Mouse (Mus musculus) stomach, embryonic 15.5 days (tissue): ENCODE measurements around the gene Btc. TPM values are rescaled to one million over a fixed set of nuclear protein-coding genes. Genes with fewer than 3 reads are reported as not detected.

ENCODE experiments used
- ATAC-seq: fragments of 200-750 bp; cut with Nextera tagmentation; 2 replicates; pipeline ENCODE4 v1.8.0; 2017; ENCODE audit warnings: low read depth, moderate number of reproducible peaks, moderate TSS enrichment; ENCODE audit not compliant: insufficient read depth, low FRiP score
- H3K27ac ChIP-seq: fragments of 300-500 bp; sonication (generic); 2 replicates; pipeline ENCODE4 v1.5.1; 2015; ENCODE audit warnings: mild to moderate bottlenecking, inconsistent platforms
- H3K27me3 ChIP-seq: fragments of 300-500 bp; sonication (generic); replicated peaks from 2 replicates; pipeline ENCODE4 v1.6.1; 2015; ENCODE audit warnings: inconsistent platforms
- H3K36me3 ChIP-seq: fragments of 300-500 bp; sonication (generic); 2 replicates; pipeline ENCODE4 v1.6.1; 2015; ENCODE audit warnings: inconsistent platforms
- H3K4me1 ChIP-seq: fragments of 300-500 bp; sonication (generic); 2 replicates; pipeline ENCODE4 v1.6.1; 2015; ENCODE audit warnings: inconsistent platforms
- H3K4me2 ChIP-seq: fragments of 300-500 bp; sonication (generic); 2 replicates; pipeline ENCODE4 v1.6.1; 2015; ENCODE audit warnings: mild to moderate bottlenecking, inconsistent platforms
- H3K4me3 ChIP-seq: fragments of 300-500 bp; sonication (generic); replicated peaks from 2 replicates; pipeline ENCODE4 v1.5.1; 2015; ENCODE audit warnings: inconsistent platforms
- H3K9ac ChIP-seq: fragments of 300-500 bp; sonication (generic); 2 replicates; pipeline ENCODE4 v1.6.1; 2015; ENCODE audit warnings: inconsistent platforms
- H3K9me3 ChIP-seq: fragments of 300-500 bp; sonication (generic); 2 replicates; pipeline ENCODE4 v1.6.1; 2016; ENCODE audit warnings: inconsistent platforms
- WGBS: fragments of 180-500 bp; shearing (Covaris S2); methylation state at CpG from one replicate; pipeline ENCODE4 v1.1.7; 2015; 5-methylcytosine and 5-hydroxymethylcytosine counted together
- polyA plus RNA-seq: library from polyadenylated mRNA; unstranded; fragments of >200 nt; fragmentation: Nextera tagmentation; extraction: Ambion mirVana; gene quantifications from 2 replicates; pipeline ENCODE4 v1.2.1, GENCODE M21; 2015

Btc gene
- 5.4 TPM in 2 replicates for polyA plus RNA-seq

DNA sequence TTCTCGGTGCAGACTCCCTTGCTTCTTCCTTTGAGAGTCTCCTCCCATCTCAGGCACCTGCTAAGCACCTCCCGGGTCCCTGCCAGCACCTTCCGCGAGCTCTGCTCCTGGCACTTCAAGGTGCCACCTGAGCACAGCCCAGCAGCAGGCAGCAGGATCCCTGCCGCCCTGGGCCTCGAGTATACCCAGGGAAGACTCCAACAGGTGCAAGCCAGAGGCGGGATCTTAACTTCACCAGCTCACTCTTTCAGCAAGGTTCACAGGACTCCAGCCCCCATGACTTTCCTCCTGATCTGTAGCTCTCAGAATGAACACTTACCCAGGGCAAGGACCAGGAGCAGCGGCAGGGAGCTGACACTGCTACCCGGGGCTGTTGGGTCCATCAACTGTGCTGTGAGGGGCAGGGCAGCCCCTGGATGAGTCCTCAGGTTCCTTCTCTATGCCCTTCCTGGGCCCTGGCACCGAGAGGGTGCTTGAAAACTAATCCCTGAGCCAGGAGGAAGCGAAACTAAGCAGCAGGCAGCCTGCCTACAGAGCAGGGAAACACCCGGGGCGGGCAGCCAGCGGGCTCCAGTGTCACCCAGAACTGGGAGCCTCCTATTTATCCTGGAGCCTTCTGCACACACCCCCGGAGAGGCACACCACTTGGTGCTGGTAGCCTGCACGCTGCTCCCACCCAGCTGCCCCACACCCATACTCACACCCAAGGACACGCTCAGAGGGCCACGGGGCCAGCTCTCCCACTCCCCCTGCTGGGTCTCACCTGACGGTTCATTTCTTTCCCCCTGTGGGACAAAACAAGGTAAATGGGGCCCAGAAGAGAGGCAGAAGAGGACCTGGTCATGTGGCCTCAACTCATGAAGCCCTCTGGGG, at the start of gene Btc:
Gene Btc (minus strand): TSS at position 656 of the 873 bp plus-strand sequence.
- 9% methylated on average over 19 of the region's 19 CpGs for WGBS

DNA sequence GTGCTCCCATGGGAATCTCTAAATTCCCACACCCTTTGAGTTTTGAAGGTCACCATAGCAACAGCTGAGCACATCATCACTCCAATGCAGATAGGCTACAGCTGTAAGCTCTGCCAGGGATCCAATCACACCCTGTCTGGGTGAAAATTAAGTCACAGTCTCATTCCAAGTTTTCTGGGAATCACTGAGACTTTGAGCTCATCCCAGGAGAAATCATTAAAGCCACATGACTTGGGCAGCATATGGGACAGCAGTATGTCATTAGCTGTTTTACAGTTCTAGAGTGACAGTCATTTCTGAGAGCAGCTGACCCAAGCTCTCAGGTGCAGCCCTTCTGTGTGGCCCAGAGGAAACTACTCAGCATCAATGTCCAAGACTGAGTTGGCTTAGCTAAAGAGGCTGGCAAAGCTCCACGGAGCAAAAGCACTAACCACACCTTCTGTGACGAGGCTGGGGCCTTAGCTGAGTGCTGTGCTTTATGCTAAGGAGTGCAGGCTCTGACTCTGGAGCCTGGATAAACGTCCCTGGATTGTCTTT, 42.3 kb upstream of the Btc start:
- Histone ChIP-seq H3K27ac (no peak overlapping the region), H3K4me3 (no peak overlapping the region), H3K36me3 (no peaks in the 10 kb centered on the region), H3K9ac (no peak overlapping the region), H3K27me3 (no peaks in the 10 kb centered on the region), H3K4me2 (no peak overlapping the region), H3K4me1 (no peaks in the 10 kb centered on the region), H3K9me3 (no peaks in the 10 kb centered on the region)
- WGBS = 26% methylated on average over 3 of the region's 3 CpGs
- no peak for ATAC-seq

More for the DNA sequence above, at the start of gene Btc:
- peak within 1 kb of the TSS; percentile 42 for H3K4me3 ChIP-seq
- peaks cover 8% of the 10 kb centered on the region; the same call in 1 of the 2 replicates for H3K4me1 ChIP-seq
- H3K36me3 ChIP-seq = no peaks in the 10 kb centered on the region
- peak within 1 kb of the TSS; percentile 66 for H3K27ac ChIP-seq
- peak within 1 kb of the TSS; percentile 64 for H3K4me2 ChIP-seq
- H3K9me3 ChIP-seq = no peaks in the 10 kb centered on the region
- ATAC-seq = peak; percentile 91
- no peaks in the 10 kb centered on the region for H3K27me3 ChIP-seq
- peak within 1 kb of the TSS; percentile 37 for H3K9ac ChIP-seq

DNA sequence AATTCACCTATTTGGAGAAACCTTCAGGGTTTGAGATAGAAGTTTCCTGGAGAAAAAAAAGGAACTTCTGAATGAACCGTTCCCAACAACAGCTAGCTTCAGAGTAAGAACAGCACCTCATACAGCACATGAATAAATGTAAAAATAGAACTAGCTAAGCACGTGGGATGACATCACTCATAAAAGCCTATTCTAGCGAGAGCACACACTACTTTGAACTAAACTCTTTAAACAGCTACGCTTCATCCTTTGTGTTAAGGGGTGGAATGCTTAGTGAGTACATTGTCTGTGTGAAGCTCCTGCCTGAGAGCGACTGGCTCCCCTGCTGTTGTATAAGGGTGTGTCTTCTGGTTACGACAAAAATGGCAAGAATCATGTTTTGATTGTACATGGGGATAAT, 33.8 kb upstream of the Btc start:
- Histone ChIP-seq H3K27me3 (no peaks in the 10 kb centered on the region), H3K9me3 (no peaks in the 10 kb centered on the region), H3K4me3 (no peak overlapping the region), H3K9ac (no peak overlapping the region), H3K27ac (no peak overlapping the region), H3K4me1 (no peaks in the 10 kb centered on the region), H3K36me3 (no peaks in the 10 kb centered on the region), H3K4me2 (no peak overlapping the region)
- ATAC-seq = no peak
- 54% methylated on average over 6 of the region's 6 CpGs for WGBS

DNA sequence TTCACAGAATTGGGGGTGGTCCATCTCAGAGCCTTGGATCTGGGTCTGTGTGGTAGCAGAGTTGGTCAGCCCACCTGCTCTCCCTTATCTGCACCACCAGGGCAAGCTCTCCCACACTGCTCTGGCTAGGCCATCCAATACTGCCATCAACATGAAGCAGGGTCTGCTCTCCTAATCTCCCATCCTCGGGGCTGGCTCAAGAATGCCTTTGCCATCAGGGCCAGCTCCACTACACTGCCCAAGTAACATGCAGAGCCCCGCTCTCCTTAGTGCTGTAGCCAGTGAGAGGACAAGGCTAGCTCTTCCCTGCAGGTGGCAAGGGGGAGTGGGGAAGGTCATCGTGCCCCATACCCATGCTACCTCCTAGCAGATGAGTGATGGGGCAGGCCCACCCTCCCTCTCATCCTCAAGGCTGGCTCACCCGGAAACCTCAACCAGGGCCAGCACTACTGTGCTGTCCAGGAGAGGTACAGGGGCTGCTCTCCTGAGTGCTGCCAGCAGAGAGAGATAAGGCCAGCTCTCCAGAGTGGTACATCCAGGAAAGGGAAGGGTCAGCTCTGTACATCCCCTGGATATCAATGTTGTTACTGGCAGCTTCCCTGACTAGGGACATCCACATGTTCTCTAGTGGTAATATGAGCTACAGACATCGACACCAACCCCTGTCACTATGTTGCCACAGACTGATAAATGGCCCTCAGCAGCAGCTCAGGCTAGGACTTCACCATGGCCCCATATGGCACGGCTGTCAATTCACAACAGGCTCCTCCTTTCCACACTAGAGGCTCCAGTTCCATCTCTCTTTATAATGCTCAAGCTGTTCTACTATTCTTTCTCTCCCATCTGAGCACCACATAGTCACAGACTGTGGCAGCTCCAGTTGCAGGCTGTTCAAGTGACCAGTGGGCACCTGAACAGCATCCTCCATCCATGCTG, 32.2 kb upstream of the Btc start:
- ATAC-seq = no peak
- no peaks in the 10 kb centered on the region for H3K27me3 ChIP-seq
- 53% methylated on average over 6 of the region's 6 CpGs for WGBS

DNA sequence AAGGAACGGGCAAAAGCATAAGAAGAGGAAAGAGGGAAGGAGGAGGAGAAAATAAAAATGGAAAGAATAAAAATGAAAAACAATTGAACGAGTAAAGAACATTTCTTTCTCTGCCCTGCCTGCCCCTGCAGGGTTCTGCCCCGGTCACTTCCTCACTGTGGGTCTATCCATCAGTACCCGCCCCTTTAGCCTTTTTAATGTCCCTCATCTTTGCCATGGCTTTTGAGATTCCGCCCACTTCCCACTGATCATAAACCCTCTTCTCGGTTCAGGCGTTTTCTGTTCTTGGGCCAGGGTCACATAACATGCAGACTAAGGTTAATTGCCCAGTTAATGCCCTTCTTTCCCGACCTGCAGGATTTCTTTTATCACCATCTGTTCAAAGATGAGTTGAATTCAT, 25.8 kb upstream of the Btc start:
- Histone ChIP-seq H3K4me2 (no peak overlapping the region), H3K4me3 (no peak overlapping the region), H3K36me3 (no peaks in the 10 kb centered on the region), H3K27ac (no peak overlapping the region), H3K9ac (no peak overlapping the region), H3K9me3 (no peaks in the 10 kb centered on the region), H3K27me3 (no peaks in the 10 kb centered on the region), H3K4me1 (no peaks in the 10 kb centered on the region)
- ATAC-seq = no peak
- WGBS = 58% methylated on average over 8 of the region's 8 CpGs

More for the DNA sequence above, 32.2 kb upstream of the Btc start:
- no peaks in the 10 kb centered on the region for H3K9me3 ChIP-seq
- no peak overlapping the region for H3K4me2 ChIP-seq
- no peaks in the 10 kb centered on the region for H3K4me1 ChIP-seq
- no peaks in the 10 kb centered on the region for H3K36me3 ChIP-seq
- H3K27ac ChIP-seq = no peak overlapping the region
- H3K4me3 ChIP-seq = no peak overlapping the region
- no peak overlapping the region for H3K9ac ChIP-seq

DNA sequence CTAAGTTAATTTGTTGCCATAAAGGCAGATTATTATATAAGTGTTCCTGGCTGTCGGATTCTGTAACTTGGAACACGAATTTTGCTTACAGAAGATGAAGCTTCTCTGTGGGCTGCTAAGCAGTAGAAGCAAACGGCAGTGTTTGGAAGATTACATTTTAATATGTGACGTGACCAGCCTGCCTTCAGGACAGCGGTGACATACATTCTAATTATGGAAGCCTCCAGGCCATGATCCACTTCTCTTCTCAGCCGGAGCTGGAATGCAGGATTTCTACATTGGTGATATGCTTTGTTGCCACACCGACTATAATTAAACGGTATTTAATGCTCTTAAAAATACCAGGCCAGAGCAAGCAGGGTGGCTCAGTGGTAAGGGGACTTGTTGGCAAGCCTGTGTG, 11.0 kb upstream of the Btc start:
- no peaks in the 10 kb centered on the region for H3K27me3 ChIP-seq
- H3K4me1 ChIP-seq = no peaks in the 10 kb centered on the region
- H3K9ac ChIP-seq = no peak overlapping the region
- H3K4me2 ChIP-seq = no peak overlapping the region
- 84% methylated on average over 8 of the region's 8 CpGs for WGBS
- no peak overlapping the region for H3K4me3 ChIP-seq
- no peaks in the 10 kb centered on the region for H3K36me3 ChIP-seq
- H3K9me3 ChIP-seq = no peaks in the 10 kb centered on the region
- no peak for ATAC-seq
- H3K27ac ChIP-seq = no peak overlapping the region

DNA sequence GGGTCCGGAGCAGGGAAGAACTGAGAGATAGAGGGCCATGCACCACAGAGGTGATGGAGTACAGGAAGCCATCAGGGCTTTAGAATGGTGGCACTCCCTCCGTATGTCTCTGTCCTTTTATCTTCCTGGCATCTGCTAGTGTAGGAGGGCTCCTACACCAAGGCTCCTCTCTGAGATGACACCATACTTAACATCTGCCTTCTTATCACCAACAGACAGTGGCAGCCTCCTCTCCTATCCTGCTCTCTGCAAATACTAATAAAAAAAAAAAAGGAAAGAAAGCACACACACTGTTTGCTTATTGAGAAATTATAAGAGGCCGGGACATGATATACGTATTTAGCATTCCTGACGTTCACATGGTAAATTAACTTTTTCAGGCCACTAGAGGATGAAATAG, 1.5 kb upstream of the Btc start:
- Histone ChIP-seq H3K4me3 (no peak overlapping the region), H3K4me1 (peaks cover 8% of the 10 kb centered on the region; the same call in 1 of the 2 replicates), H3K9me3 (no peaks in the 10 kb centered on the region), H3K36me3 (no peaks in the 10 kb centered on the region), H3K27ac (no peak overlapping the region), H3K27me3 (no peaks in the 10 kb centered on the region), H3K9ac (no peak overlapping the region), H3K4me2 (no peak overlapping the region)
- 68% methylated on average over 5 of the region's 5 CpGs for WGBS
- ATAC-seq = no peak

DNA sequence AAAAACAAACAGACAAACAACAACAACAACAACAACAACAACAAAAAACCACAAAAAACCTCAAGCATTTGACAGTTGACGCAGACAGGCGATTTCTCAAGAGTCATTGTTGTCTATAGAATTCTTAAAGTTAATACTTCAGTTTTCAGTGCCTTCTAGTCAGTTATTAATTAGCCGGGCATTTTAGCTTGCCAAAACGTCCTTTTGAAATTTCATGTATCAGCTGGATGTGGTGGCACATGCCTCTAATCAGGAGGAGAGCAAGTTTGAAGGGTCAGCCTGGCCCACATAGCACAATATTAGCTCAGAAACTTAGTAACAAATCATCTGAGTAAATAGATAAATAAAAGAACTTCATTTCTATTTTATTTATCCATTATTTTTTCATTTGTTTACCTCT, 487 bp upstream of the Btc start:
- no peak for ATAC-seq
- Histone ChIP-seq H3K9ac (no peak overlapping the region), H3K4me2 (no peak overlapping the region), H3K4me1 (peaks cover 8% of the 10 kb centered on the region; the same call in 1 of the 2 replicates), H3K27me3 (no peaks in the 10 kb centered on the region), H3K4me3 (no peak overlapping the region), H3K9me3 (no peaks in the 10 kb centered on the region), H3K36me3 (no peaks in the 10 kb centered on the region), H3K27ac (no peak overlapping the region)
- 69% methylated on average over 4 of the region's 4 CpGs for WGBS

DNA sequence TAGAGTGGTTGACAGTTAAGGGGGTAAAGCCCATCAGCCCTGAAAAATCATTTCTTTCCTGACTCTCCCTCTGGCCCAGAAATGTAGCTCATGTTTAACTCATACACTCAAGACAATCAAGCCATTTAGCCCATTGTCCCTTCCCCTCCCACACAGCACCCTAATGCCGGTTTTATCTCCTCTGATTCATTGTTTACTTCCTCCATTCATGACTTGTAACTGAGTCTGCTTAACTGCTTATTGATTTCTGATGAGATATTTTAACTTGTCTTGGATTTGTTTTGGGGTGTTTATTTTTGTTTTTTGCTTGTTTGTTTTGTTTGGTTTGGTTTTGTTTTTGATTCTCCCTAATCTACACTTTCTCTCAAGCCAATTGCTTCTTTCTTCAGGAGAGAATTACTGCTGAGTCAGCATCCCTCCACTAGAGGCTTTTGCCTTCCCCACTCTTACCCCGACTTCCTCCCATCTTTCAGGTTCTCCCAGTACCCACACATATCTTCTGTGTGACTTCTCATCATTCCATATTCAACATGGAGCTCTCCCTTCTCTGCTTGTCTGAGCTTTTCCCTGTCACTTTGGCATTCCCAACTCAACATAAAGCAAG, 2.2 kb downstream of the Btc start:
- Histone ChIP-seq H3K9me3 (no peaks in the 10 kb centered on the region), H3K4me3 (no peak overlapping the region), H3K9ac (no peak overlapping the region), H3K36me3 (no peaks in the 10 kb centered on the region), H3K4me1 (peaks cover 8% of the 10 kb centered on the region; the same call in 1 of the 2 replicates), H3K27me3 (no peaks in the 10 kb centered on the region), H3K4me2 (no peak overlapping the region), H3K27ac (no peak overlapping the region)
- 32% methylated on average over 2 of the region's 2 CpGs for WGBS
- ATAC-seq = no peak

DNA sequence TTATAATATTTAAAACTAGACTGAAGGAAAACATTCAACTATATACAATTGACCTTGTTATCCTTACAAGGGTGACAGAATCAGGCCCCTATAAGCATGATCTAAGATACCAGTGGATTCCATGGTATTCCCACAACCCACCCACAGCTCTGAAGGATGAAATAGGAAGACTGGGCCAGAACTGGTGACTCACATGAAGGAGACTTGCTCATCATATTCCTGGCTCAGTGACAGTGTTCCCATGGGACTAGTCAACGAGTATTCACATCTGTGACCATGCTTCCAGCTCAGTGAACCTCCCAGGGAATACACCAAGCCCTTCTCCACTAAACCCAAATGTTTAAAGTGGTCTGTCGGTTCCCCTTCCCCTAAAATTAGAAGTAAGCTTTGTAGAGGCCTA, 27.3 kb downstream of the Btc start:
- no peak overlapping the region for H3K27ac ChIP-seq
- ATAC-seq = no peak
- H3K4me2 ChIP-seq = no peak overlapping the region
- H3K9me3 ChIP-seq = no peaks in the 10 kb centered on the region
- WGBS = 76% methylated on average over 2 of the region's 2 CpGs
- no peak overlapping the region for H3K4me3 ChIP-seq
- no peaks in the 10 kb centered on the region for H3K27me3 ChIP-seq
- no peaks in the 10 kb centered on the region for H3K4me1 ChIP-seq
- H3K9ac ChIP-seq = no peak overlapping the region
- H3K36me3 ChIP-seq = no peaks in the 10 kb centered on the region

DNA sequence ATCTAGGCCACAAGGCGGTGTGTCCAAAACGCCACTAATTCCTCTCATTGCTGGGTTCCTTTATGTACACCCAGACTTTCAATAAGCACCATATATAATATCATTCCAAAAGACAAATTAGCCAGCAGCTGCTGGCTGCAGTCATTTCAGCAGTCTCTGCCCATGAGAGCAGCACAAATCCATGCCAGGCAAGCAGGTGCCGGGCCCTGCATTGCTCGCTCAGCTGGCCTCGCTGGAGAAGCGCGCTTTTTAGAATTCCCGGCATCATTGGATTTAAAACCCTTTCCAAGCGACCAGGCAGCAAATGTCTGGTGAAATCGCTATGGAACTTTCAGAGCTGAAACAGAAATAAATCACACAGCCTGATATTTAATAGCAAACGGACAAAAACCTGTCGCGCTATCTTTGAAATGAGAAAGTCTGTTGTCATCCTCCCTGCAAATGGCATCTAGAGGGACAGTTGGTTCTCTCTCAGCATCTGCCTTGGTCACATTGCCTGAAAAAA, 34.7 kb downstream of the Btc start:
- Histone ChIP-seq H3K9ac (no peak overlapping the region), H3K4me2 (no peak overlapping the region), H3K27me3 (no peaks in the 10 kb centered on the region), H3K9me3 (no peaks in the 10 kb centered on the region), H3K36me3 (no peaks in the 10 kb centered on the region), H3K4me1 (no peaks in the 10 kb centered on the region), H3K4me3 (no peak overlapping the region), H3K27ac (no peak overlapping the region)
- ATAC-seq = no peak
- WGBS = 87% methylated on average over 13 of the region's 13 CpGs
